Mouse (Mus musculus) embryonic stem cell, embryonic (primary cell): ENCODE results near the gene Fkrp.

Source experiments
- CTCF ChIA-PET, 4 experiments: fragments of 300-600 bp in 2 of 4; fragments of 350-600 bp in 2 of 4; sonication (Branson Sonifier 250); formaldehyde crosslinking; loops; one replicate each; lab custom pipeline; 2022; ENCODE audit warnings: inconsistent platforms in 2 of 4; lab: Charles Lee
- POLR2A ChIA-PET, 4 experiments: fragments of 300-600 bp in 2 of 4; fragments of 350-600 bp in 2 of 4; sonication (Branson Sonifier 250); formaldehyde crosslinking; loops; one replicate each; lab custom pipeline; 2022; ENCODE audit warnings: antibody characterized with exemption in 4 of 4, inconsistent platforms in 1 of 4; lab: Charles Lee

The Fkrp gene

DNA sequence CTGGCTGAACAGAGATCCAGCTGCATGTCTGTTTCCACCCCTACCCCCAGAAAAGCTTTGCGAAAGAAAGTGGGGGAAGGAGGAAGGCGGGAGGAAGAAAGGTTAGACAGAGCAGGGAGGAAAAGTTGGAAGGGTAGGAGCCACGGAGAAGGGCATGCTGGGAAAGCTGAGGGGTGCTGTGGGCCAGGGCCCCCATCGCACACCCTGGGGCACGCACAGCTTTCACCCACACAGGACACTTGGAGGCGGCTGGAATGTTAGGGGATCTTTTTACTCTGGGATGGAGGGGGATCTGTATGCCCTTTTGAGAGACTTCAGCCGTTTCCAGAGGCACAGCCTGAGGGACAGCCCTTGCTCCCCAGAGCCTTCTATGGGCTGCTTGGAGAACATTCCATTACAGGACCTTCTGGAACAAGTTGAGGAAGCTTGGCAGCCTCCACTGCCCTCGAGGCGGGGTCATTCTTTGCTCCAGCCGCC lies 55.5 kb downstream of the Fkrp start:
- CTCF ChIA-PET: interaction anchor here in 2 of 4 experiments (0.6 to 1.5 kb wide), 8 partner anchors 15 to 241 kb away, joined by 3 to 8 read pairs (median 3); no protein-coding TSS in a partner anchor
- POLR2A ChIA-PET: interaction anchor here in 3 of 4 experiments (0.6 to 3.0 kb wide), 21 partner anchors 9 to 362 kb away, joined by 3 to 22 read pairs (median 3); partner anchors contain the start of gene Slc1a5 (in 1 of the 3)

DNA sequence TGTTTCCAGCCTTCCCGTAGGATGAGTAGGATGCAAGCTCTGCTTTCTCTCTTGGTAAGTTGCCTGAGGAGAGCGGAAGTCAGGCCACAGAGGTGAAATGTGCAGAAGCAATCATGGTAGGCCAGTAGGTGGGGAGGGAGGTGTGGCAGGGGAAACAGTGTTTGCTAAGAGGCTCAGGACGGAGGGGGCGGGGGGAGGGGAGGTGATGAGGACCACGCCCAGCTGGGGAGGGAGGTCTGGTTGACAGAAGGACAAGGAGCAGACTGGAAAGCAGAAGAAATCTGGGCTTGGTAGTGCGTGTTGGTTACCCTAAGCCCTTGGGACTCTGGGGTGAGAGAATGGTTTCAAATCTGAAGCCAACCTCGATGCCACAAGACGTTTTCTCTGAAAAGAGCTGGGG lies 56.2 kb downstream of the Fkrp start:
- CTCF ChIA-PET: interaction anchor here in 1 of 4 experiments (0.6 to 1.1 kb wide), 3 partner anchors 99 to 242 kb away, joined by 3 to 4 read pairs (median 4); no protein-coding TSS in a partner anchor
- POLR2A ChIA-PET: interaction anchor here in 3 of 4 experiments (0.6 to 3.0 kb wide), 17 partner anchors 8 to 361 kb away, joined by 3 to 22 read pairs (median 4); partner anchors contain the start of gene Slc1a5 (in 1 of the 3)
